Mouse (Mus musculus) limb, embryonic 14.5 days (tissue): ENCODE results near the gene Sele. TPM values are rescaled to one million over a fixed set of nuclear protein-coding genes. Genes with fewer than 3 reads are reported as not detected.

Source experiments
- ATAC-seq: fragments of 200-750 bp; cut with Nextera tagmentation; 2 replicates; pipeline ENCODE4 v1.8.0; 2017; ENCODE audit warnings: low read depth, moderate number of reproducible peaks, moderate TSS enrichment; ENCODE audit not compliant: low FRiP score
- DNase-seq: peaks from one replicate; pipeline ENCODE4 v3.0.0-alpha.2; 2015; ENCODE audit warnings: low spot score
- H3K27ac ChIP-seq: fragments of 300-500 bp; sonication (generic); replicated peaks from 2 replicates; pipeline ENCODE4 v1.5.1; 2014; ENCODE audit warnings: low read depth, mild to moderate bottlenecking, low read length, moderate library complexity, mixed read lengths
- H3K27me3 ChIP-seq: fragments of 300-500 bp; sonication (generic); 2 replicates; pipeline ENCODE4 v1.6.1; 2014; ENCODE audit warnings: low read length, mixed read lengths; ENCODE audit not compliant: control insufficient read depth, insufficient read depth
- H3K36me3 ChIP-seq: fragments of 300-500 bp; sonication (generic); 2 replicates; pipeline ENCODE4 v1.6.1; 2014; ENCODE audit warnings: mild to moderate bottlenecking, low read length, moderate library complexity, mixed read lengths; ENCODE audit not compliant: control insufficient read depth, insufficient read depth
- H3K4me1 ChIP-seq: fragments of 300-500 bp; sonication (generic); 2 replicates; pipeline ENCODE4 v1.6.1; 2014; ENCODE audit warnings: antibody characterized with exemption, low read length, mixed read lengths; ENCODE audit not compliant: control insufficient read depth, insufficient read depth
- H3K4me2 ChIP-seq: fragments of 300-500 bp; sonication (generic); replicated peaks from 2 replicates; pipeline ENCODE4 v1.6.1; 2014; ENCODE audit warnings: low read depth, mild to moderate bottlenecking, low read length, moderate library complexity; ENCODE audit not compliant: severe bottlenecking
- H3K4me3 ChIP-seq: fragments of 300-500 bp; sonication (generic); replicated peaks from 2 replicates; pipeline ENCODE4 v1.5.1; 2014; ENCODE audit warnings: low read length
- H3K9ac ChIP-seq: fragments of 300-500 bp; sonication (generic); 2 replicates; pipeline ENCODE4 v1.6.1; 2014; ENCODE audit warnings: mild to moderate bottlenecking, low read depth, low read length, moderate library complexity; ENCODE audit not compliant: severe bottlenecking
- H3K9me3 ChIP-seq: fragments of 300-500 bp; sonication (generic); 2 replicates; pipeline ENCODE4 v1.6.1; 2016; ENCODE audit warnings: low read length; ENCODE audit not compliant: control insufficient read depth
- POLR2A ChIP-seq: fragments of 200-500 bp; IDR thresholded peaks from 2 replicates; pipeline ENCODE4 v1.8.0; 2012; ENCODE audit warnings: inconsistent platforms, mild to moderate bottlenecking, moderate library complexity, borderline replicate concordance; ENCODE audit not compliant: insufficient read depth, insufficient read length; ENCODE audit errors: extremely low read depth
- whole genome bisulfite sequencing: fragments of 180-500 bp; shearing (Covaris S2); extraction: QIAGEN DNeasy Blood & Tissue Kit; methylation state at CpG from one replicate; pipeline ENCODE4 v1.1.7; 2014; 5-methylcytosine and 5-hydroxymethylcytosine counted together
- polyA plus RNA-seq, 2 experiments: library from polyadenylated mRNA; depleted of rRNA in 1 of 2; stranded (reverse) in 1 of 2; unstranded in 1 of 2; fragments of >200 nt; fragmentation: Nextera tagmentation in 1 of 2; extraction: Ambion mirVana in 1 of 2; gene quantifications; 2 replicates each; pipeline versions ENCODE4 v1.2.1 to v1.2.3; 2012 to 2014

Gene Sele
- polyA plus RNA-seq, 2 experiments = 0.14 TPM; not detected in 1

- no peak for DNase-seq
- WGBS = 88% methylated on average over 4 of the region's 4 CpGs
- no peaks in the 10 kb centered on the region for H3K4me1 ChIP-seq
- H3K27ac ChIP-seq = no peak overlapping the region
- no peak overlapping the region for H3K4me2 ChIP-seq
- H3K27me3 ChIP-seq = no peaks in the 10 kb centered on the region
- ATAC-seq = no peak
- no peaks in the 10 kb centered on the region for H3K9me3 ChIP-seq
- no peak overlapping the region for H3K9ac ChIP-seq
- no peak overlapping the region for H3K4me3 ChIP-seq
- no peak for TF ChIP-seq POLR2A
- H3K36me3 ChIP-seq = no peaks in the 10 kb centered on the region
Observed at GRCm38 (mm10) chr1:164072001-164072400, 24.0 kb downstream of the Sele start.

GRCm38 (mm10) chr1:164073091-164073490 lies 25.1 kb downstream of the Sele start:
- H3K4me3 ChIP-seq = no peak overlapping the region
- ATAC-seq = no peak
- H3K4me1 ChIP-seq = no peaks in the 10 kb centered on the region
- 85% methylated on average over 9 of the region's 9 CpGs for WGBS
- no peaks in the 10 kb centered on the region for H3K27me3 ChIP-seq
- no peak overlapping the region for H3K9ac ChIP-seq
- no peaks in the 10 kb centered on the region for H3K9me3 ChIP-seq
- no peak for DNase-seq
- no peak overlapping the region for H3K4me2 ChIP-seq
- no peaks in the 10 kb centered on the region for H3K36me3 ChIP-seq
- no peak for TF ChIP-seq POLR2A
- no peak overlapping the region for H3K27ac ChIP-seq

- H3K4me2 ChIP-seq = no peak overlapping the region
- no peak for TF ChIP-seq POLR2A
- no peak overlapping the region for H3K4me3 ChIP-seq
- no peaks in the 10 kb centered on the region for H3K36me3 ChIP-seq
- 81% methylated on average over 7 of the region's 7 CpGs for WGBS
- H3K4me1 ChIP-seq = no peaks in the 10 kb centered on the region
- no peak overlapping the region for H3K27ac ChIP-seq
- no peaks in the 10 kb centered on the region for H3K9me3 ChIP-seq
- no peak overlapping the region for H3K9ac ChIP-seq
- ATAC-seq (no peak), DNase-seq (no peak)
- H3K27me3 ChIP-seq = no peaks in the 10 kb centered on the region
Observed at GRCm38 (mm10) chr1:164073803-164074202, 25.8 kb downstream of the Sele start.

DNA sequence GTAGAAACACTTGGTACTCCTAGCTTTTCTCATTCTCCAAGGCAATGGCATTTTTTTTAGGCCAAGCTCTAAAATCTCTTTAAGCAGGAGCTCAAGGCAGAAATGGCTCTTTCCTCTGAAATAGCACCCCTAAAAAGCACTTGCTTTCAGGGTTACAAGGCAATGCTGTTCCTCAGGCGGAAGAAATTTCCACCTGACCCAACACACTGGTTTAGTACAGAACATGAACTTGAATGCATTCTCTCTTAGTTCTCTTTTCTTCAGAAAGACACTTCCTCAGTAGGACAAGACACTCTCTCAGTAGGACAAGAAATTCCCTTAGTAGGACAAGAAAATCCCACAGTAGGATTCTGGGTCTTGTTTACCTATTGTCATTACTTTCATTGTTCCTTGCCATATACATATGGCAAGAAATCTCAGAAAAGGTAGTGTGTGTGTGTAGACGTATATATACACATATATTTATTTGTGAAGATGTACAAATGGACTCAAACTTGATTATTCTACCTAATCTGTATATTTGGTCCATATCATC lies 26.6 kb downstream of the Sele start:
- no peak for DNase-seq
- H3K9ac ChIP-seq = no peak overlapping the region
- H3K27me3 ChIP-seq = no peaks in the 10 kb centered on the region
- H3K9me3 ChIP-seq = no peaks in the 10 kb centered on the region
- no peak for TF ChIP-seq POLR2A
- H3K27ac ChIP-seq = no peak overlapping the region
- H3K4me3 ChIP-seq = no peak overlapping the region
- ATAC-seq = no peak
- no peak overlapping the region for H3K4me2 ChIP-seq
- no peaks in the 10 kb centered on the region for H3K36me3 ChIP-seq
- no peaks in the 10 kb centered on the region for H3K4me1 ChIP-seq
- 85% methylated on average over 2 of the region's 2 CpGs for WGBS

- no peak for ATAC-seq
- Histone ChIP-seq H3K4me3 (no peak overlapping the region), H3K27ac (no peak overlapping the region), H3K27me3 (no peaks in the 10 kb centered on the region), H3K4me2 (no peak overlapping the region), H3K4me1 (no peaks in the 10 kb centered on the region), H3K9me3 (no peaks in the 10 kb centered on the region), H3K36me3 (no peaks in the 10 kb centered on the region), H3K9ac (no peak overlapping the region)
- WGBS = 96% methylated on average over 1 of the region's 1 CpGs
- TF ChIP-seq POLR2A = no peak
- DNase-seq = no peak
Observed at GRCm38 (mm10) chr1:164075416-164075815, 27.4 kb downstream of the Sele start.

GRCm38 (mm10) chr1:164076441-164076840 lies 28.4 kb downstream of the Sele start:
- no peaks in the 10 kb centered on the region for H3K4me1 ChIP-seq
- no peak overlapping the region for H3K9ac ChIP-seq
- no peaks in the 10 kb centered on the region for H3K9me3 ChIP-seq
- no peaks in the 10 kb centered on the region for H3K36me3 ChIP-seq
- TF ChIP-seq POLR2A = no peak
- no peaks in the 10 kb centered on the region for H3K27me3 ChIP-seq
- no peak overlapping the region for H3K4me2 ChIP-seq
- no peak for ATAC-seq
- H3K27ac ChIP-seq = no peak overlapping the region
- WGBS = 54% methylated on average over 1 of the region's 1 CpGs
- no peak overlapping the region for H3K4me3 ChIP-seq
- no peak for DNase-seq
